Mouse (Mus musculus): ENCODE data around the gene Sik1. TPM values are rescaled to one million over a fixed set of nuclear protein-coding genes. Genes with fewer than 3 reads are reported as not detected.
"Not testable (repeated sequence)": the region's sequence is repeated elsewhere in the genome, so short reads cannot be mapped to it uniquely, and the experiment has no call there.

The Sik1 gene
- 100 to 1,000 TPM in 1 of 4 experiments, 10 to 100 TPM in 2, 1 to 10 TPM in 1; 8.6 to 127 (median 15.7) TPM for total RNA-seq (2022)

GRCm38 (mm10) chr17:31855597-31856518, at the start of gene Sik1:
Gene Sik1 (minus strand): TSS chr17:31855804.
- DNase-seq, result peak; percentile 96

- DNase-seq, result no peak
These were observed 49.7 kb upstream of the Sik1 start for GRCm38 (mm10) chr17:31905201-31905790.

- no peak for DNase-seq
These were observed 48.4 kb upstream of the Sik1 start for GRCm38 (mm10) chr17:31904036-31904435.

GRCm38 (mm10) chr17:31902630-31903198, 47.1 kb upstream of the Sik1 start:
- no peak for DNase-seq

GRCm38 (mm10) chr17:31901461-31902204, 46.0 kb upstream of the Sik1 start:
- DNase-seq, result no peak

- DNase-seq, result no peak
These were observed 43.3 kb upstream of the Sik1 start for GRCm38 (mm10) chr17:31898941-31899340.

- no peak for DNase-seq
These were observed 41.7 kb upstream of the Sik1 start for GRCm38 (mm10) chr17:31897186-31897793.

- DNase-seq, result no peak
These were observed 41.1 kb upstream of the Sik1 start for GRCm38 (mm10) chr17:31896751-31897150.

GRCm38 (mm10) chr17:31896311-31896710, 40.7 kb upstream of the Sik1 start:
- no peak for DNase-seq

- DNase-seq, result peak; percentile 0
These were observed 37.9 kb upstream of the Sik1 start for GRCm38 (mm10) chr17:31893371-31894060.

GRCm38 (mm10) chr17:31892750-31893149, 37.1 kb upstream of the Sik1 start:
- peak; percentile 90 for DNase-seq

GRCm38 (mm10) chr17:31891858-31892257, 36.3 kb upstream of the Sik1 start:
- DNase-seq, result no peak

- DNase-seq, result no peak
These were observed 34.8 kb upstream of the Sik1 start for GRCm38 (mm10) chr17:31890311-31890951.

- no peak for DNase-seq
These were observed 34.0 kb upstream of the Sik1 start for GRCm38 (mm10) chr17:31889446-31890201.

- no peak for DNase-seq
These were observed 32.9 kb upstream of the Sik1 start for GRCm38 (mm10) chr17:31888540-31888939.

- not testable (repeated sequence) for DNase-seq
These were observed 29.1 kb upstream of the Sik1 start for GRCm38 (mm10) chr17:31884676-31885075.

- DNase-seq, result no peak
These were observed 23.8 kb upstream of the Sik1 start for GRCm38 (mm10) chr17:31879406-31879805.

- no peak for DNase-seq
These were observed 22.1 kb upstream of the Sik1 start for GRCm38 (mm10) chr17:31877650-31878141.

GRCm38 (mm10) chr17:31877181-31877581, 21.6 kb upstream of the Sik1 start:
- DNase-seq, result no peak

GRCm38 (mm10) chr17:31876775-31877174, 21.2 kb upstream of the Sik1 start:
- no peak for DNase-seq

Data from adrenal gland, adult 8-10 months (tissue).